Mouse (Mus musculus) lung, postnatal 0 days (tissue): ENCODE results near the gene Cacna1i.

ENCODE experiments used
- CTCF ChIP-seq: IDR thresholded peaks from 2 replicates; pipeline ENCODE4 v1.5.1; 2016; ENCODE audit warnings: antibody characterized with exemption, mild to moderate bottlenecking
- EP300 ChIP-seq: IDR thresholded peaks from 2 replicates; pipeline ENCODE4 v1.6.1; 2016; ENCODE audit warnings: antibody characterized with exemption, mild to moderate bottlenecking, control low read depth

- TF ChIP-seq CTCF, result no peak
- TF ChIP-seq EP300, result no peak
Measured at GRCm38 (mm10) chr15:80325207-80325606, 38.2 kb downstream of the Cacna1i start.
